Mouse (Mus musculus) E14TG2a.4 (cell line): ENCODE results near the gene Thrb.

Source experiments
- CTCF ChIP-seq: conservative IDR thresholded peaks from 2 replicates; pipeline ENCODE4 v1.5.1; 2014; ENCODE audit warnings: low read length
- NANOG ChIP-seq: IDR thresholded peaks from 2 replicates; pipeline ENCODE4 v1.6.1; 2014; ENCODE audit warnings: borderline replicate concordance, low read length, mixed read lengths
- POU5F1 ChIP-seq: IDR thresholded peaks from 2 replicates; pipeline ENCODE4 v1.6.1; 2014; ENCODE audit warnings: low read length, borderline replicate concordance

- TF ChIP-seq CTCF (no peak), POU5F1 (no peak), NANOG (no peak)
Observed at GRCm38 (mm10) chr14:17981258-17981657, 321.2 kb downstream of the Thrb start.
